Mouse (Mus musculus) MEL (cell line): ENCODE results near the gene Galnt3. TPM values are rescaled to one million over a fixed set of nuclear protein-coding genes. Genes with fewer than 3 reads are reported as not detected.

ENCODE experiments used
- DNase-seq: peaks from one replicate; pipeline ENCODE4 v3.0.0; 2011; ENCODE audit warnings: low read depth, low spot score
- H3K27ac ChIP-seq: 2 replicates; pipeline ENCODE4 v1.5.1; 2012; ENCODE audit warnings: low read depth, mild to moderate bottlenecking, control low read depth, low read length, moderate library complexity; ENCODE audit not compliant: control insufficient read depth
- H3K27me3 ChIP-seq, 2 experiments: fragments of 150-350 bp in 1 of 2; sonication (generic) in 1 of 2; 2 replicates each; pipeline ENCODE4 v1.6.1; 2012; ENCODE audit warnings: low read length in 2 of 2, mild to moderate bottlenecking in 2 of 2, improper control_type of control experiment in 1 of 2, moderate library complexity in 1 of 2; ENCODE audit not compliant: insufficient read depth in 2 of 2, control insufficient read depth in 1 of 2
- H3K36me3 ChIP-seq, 2 experiments: 2 replicates each; pipeline ENCODE4 v1.6.1; 2012 to 2014; ENCODE audit warnings: low read length in 2 of 2, improper control_type of control experiment in 1 of 2, inconsistent platforms in 1 of 2, mild to moderate bottlenecking in 1 of 2; ENCODE audit not compliant: insufficient read depth in 2 of 2, control insufficient read depth in 1 of 2
- H3K4me1 ChIP-seq, 2 experiments: fragments of 150-350 bp in 1 of 2; sonication (generic) in 1 of 2; 2 replicates each; pipeline ENCODE4 v1.6.1; 2012; ENCODE audit warnings: low read length in 2 of 2, improper control_type of control experiment in 1 of 2, mild to moderate bottlenecking in 1 of 2; ENCODE audit not compliant: insufficient read depth in 2 of 2, control insufficient read depth in 1 of 2
- H3K4me3 ChIP-seq, 2 experiments: fragments of 150-350 bp in 1 of 2; sonication (generic) in 1 of 2; 2 replicates each; pipeline ENCODE4 v1.5.1; 2012; ENCODE audit warnings: low read depth in 2 of 2, low read length in 2 of 2, mild to moderate bottlenecking in 2 of 2, moderate library complexity in 2 of 2, control low read depth in 1 of 2, improper control_type of control experiment in 1 of 2; ENCODE audit not compliant: control insufficient read depth in 1 of 2, insufficient read depth in 1 of 2
- H3K79me2 ChIP-seq: 2 replicates; pipeline ENCODE4 v1.6.1; 2012; ENCODE audit warnings: mild to moderate bottlenecking, low read length, moderate library complexity; ENCODE audit not compliant: control insufficient read depth, poor library complexity, insufficient read depth
- H3K9ac ChIP-seq: 2 replicates; pipeline ENCODE4 v1.6.1; 2012; ENCODE audit warnings: low read depth, mild to moderate bottlenecking, control low read depth, low read length, moderate library complexity; ENCODE audit not compliant: control insufficient read depth, poor library complexity, severe bottlenecking
- H3K9me3 ChIP-seq: fragments of 150-350 bp; sonication (generic); replicated peaks from 2 replicates; pipeline ENCODE4 v1.6.1; 2012; ENCODE audit warnings: mild to moderate bottlenecking, low read length, improper control_type of control experiment, moderate library complexity; ENCODE audit not compliant: insufficient read depth
- CHD2 ChIP-seq: IDR thresholded peaks from 2 replicates; pipeline ENCODE4 v1.6.1; 2011; ENCODE audit warnings: low read length, improper control_type of control experiment
- E2F4 ChIP-seq: IDR thresholded peaks from 2 replicates; pipeline ENCODE4 v1.6.1; 2011; ENCODE audit warnings: low read depth, low read length, improper control_type of control experiment, borderline replicate concordance
- ELF1 ChIP-seq: IDR thresholded peaks from 2 replicates; pipeline ENCODE4 v1.6.1; 2014; ENCODE audit warnings: low read depth, mild to moderate bottlenecking, inconsistent platforms, low read length, improper control_type of control experiment, moderate library complexity
- EP300 ChIP-seq, 2 experiments: IDR thresholded peaks; 2 replicates each; pipeline ENCODE4 v1.6.1; 2011; ENCODE audit warnings: improper control_type of control experiment in 2 of 2, low read length in 2 of 2, low read depth in 1 of 2, mild to moderate bottlenecking in 1 of 2
- ETS1 ChIP-seq: IDR thresholded peaks from 2 replicates; pipeline ENCODE4 v1.6.1; 2012; ENCODE audit warnings: low read depth, mild to moderate bottlenecking, inconsistent platforms, low read length, improper control_type of control experiment, moderate library complexity
- GATA1 ChIP-seq: IDR thresholded peaks from 2 replicates; pipeline ENCODE4 v1.6.1; 2011; ENCODE audit warnings: low read depth, low read length, improper control_type of control experiment
- HCFC1 ChIP-seq: IDR thresholded peaks from 2 replicates; pipeline ENCODE4 v1.6.1; 2012; ENCODE audit warnings: low read depth, mild to moderate bottlenecking, inconsistent platforms, low read length, improper control_type of control experiment, moderate library complexity
- JUND ChIP-seq: IDR thresholded peaks from 2 replicates; pipeline ENCODE4 v1.6.1; 2011; ENCODE audit warnings: low read depth, mild to moderate bottlenecking, improper control_type of control experiment, low read length
- MAX ChIP-seq: IDR thresholded peaks from 2 replicates; pipeline ENCODE4 v1.6.1; 2011; ENCODE audit warnings: low read length, improper control_type of control experiment
- MAZ ChIP-seq: IDR thresholded peaks from 2 replicates; pipeline ENCODE4 v1.6.1; 2012; ENCODE audit warnings: low read depth, mild to moderate bottlenecking, inconsistent platforms, low read length, improper control_type of control experiment
- MEF2A ChIP-seq: IDR thresholded peaks from 2 replicates; pipeline ENCODE4 v1.6.1; 2014; ENCODE audit warnings: low read depth, mild to moderate bottlenecking, inconsistent platforms, low read length, improper control_type of control experiment; ENCODE audit not compliant: poor library complexity, insufficient replicate concordance, severe bottlenecking; ENCODE audit errors: extremely low read depth
- MXI1 ChIP-seq: IDR thresholded peaks from 2 replicates; pipeline ENCODE4 v1.6.1; 2011; ENCODE audit warnings: mild to moderate bottlenecking, low read depth, low read length, improper control_type of control experiment
- MYB ChIP-seq: IDR thresholded peaks from 2 replicates; pipeline ENCODE4 v1.6.1; 2011; ENCODE audit warnings: mild to moderate bottlenecking, low read depth, low read length, improper control_type of control experiment
- MYC ChIP-seq: IDR thresholded peaks from 2 replicates; pipeline ENCODE4 v1.6.1; 2011; ENCODE audit warnings: low read depth, mild to moderate bottlenecking, low read length, improper control_type of control experiment, moderate library complexity
- NELFE ChIP-seq: IDR thresholded peaks from 2 replicates; pipeline ENCODE4 v1.6.1; 2011; ENCODE audit warnings: low read depth, low read length, improper control_type of control experiment
- NRF1 ChIP-seq: IDR thresholded peaks from 2 replicates; pipeline ENCODE4 v1.6.1; 2014; ENCODE audit warnings: low read depth, mild to moderate bottlenecking, inconsistent platforms, low read length, improper control_type of control experiment, moderate library complexity; ENCODE audit not compliant: poor library complexity, insufficient read depth, severe bottlenecking
- POLR2A ChIP-seq, 2 experiments: IDR thresholded peaks; 2 replicates each; pipeline ENCODE4 v1.6.1; 2011 to 2012; ENCODE audit warnings: low read length in 2 of 2, mild to moderate bottlenecking in 2 of 2, control low read depth in 1 of 2, improper control_type of control experiment in 1 of 2, low read depth in 1 of 2, moderate library complexity in 1 of 2; ENCODE audit not compliant: control insufficient read depth in 1 of 2, insufficient read depth in 1 of 2, poor library complexity in 1 of 2
- POLR2AphosphoS5 ChIP-seq: IDR thresholded peaks from 2 replicates; pipeline ENCODE4 v1.6.1; 2012; ENCODE audit warnings: low read depth, borderline replicate concordance, mild to moderate bottlenecking, inconsistent platforms, low read length, moderate library complexity, mixed read lengths
- SIN3A ChIP-seq: IDR thresholded peaks from 2 replicates; pipeline ENCODE4 v1.6.1; 2012; ENCODE audit warnings: low read length, improper control_type of control experiment, inconsistent platforms
- SMC3 ChIP-seq: IDR thresholded peaks from 2 replicates; pipeline ENCODE4 v1.6.1; 2011; ENCODE audit warnings: low read depth, low read length, improper control_type of control experiment
- TAL1 ChIP-seq: IDR thresholded peaks from 2 replicates; pipeline ENCODE4 v1.6.1; 2012; ENCODE audit warnings: mild to moderate bottlenecking, inconsistent platforms, low read length, moderate library complexity, mixed read lengths
- TBP ChIP-seq: IDR thresholded peaks from 2 replicates; pipeline ENCODE4 v1.8.0; 2011; ENCODE audit warnings: low read depth, low read length, improper control_type of control experiment
- UBTF ChIP-seq: IDR thresholded peaks from 2 replicates; pipeline ENCODE4 v1.6.1; 2012; ENCODE audit warnings: low read depth, mild to moderate bottlenecking, inconsistent platforms, low read length, improper control_type of control experiment, moderate library complexity, borderline replicate concordance; ENCODE audit not compliant: insufficient read depth
- USF1 ChIP-seq: IDR thresholded peaks from 2 replicates; pipeline ENCODE4 v1.6.1; 2014; ENCODE audit warnings: low read depth, mild to moderate bottlenecking, inconsistent platforms, low read length, improper control_type of control experiment, moderate library complexity
- USF2 ChIP-seq, 2 experiments: IDR thresholded peaks; 2 replicates each; pipeline ENCODE4 v1.6.1; 2011 to 2012; ENCODE audit warnings: improper control_type of control experiment in 2 of 2, low read length in 2 of 2, borderline replicate concordance in 1 of 2, inconsistent platforms in 1 of 2, low read depth in 1 of 2, mild to moderate bottlenecking in 1 of 2; ENCODE audit not compliant: insufficient read depth in 1 of 2
- ZC3H11A ChIP-seq: IDR thresholded peaks from 2 replicates; pipeline ENCODE4 v1.6.1; 2012; ENCODE audit warnings: low read depth, mild to moderate bottlenecking, inconsistent platforms, low read length, improper control_type of control experiment
- ZKSCAN1 ChIP-seq: IDR thresholded peaks from 2 replicates; pipeline ENCODE4 v1.6.1; 2012; ENCODE audit warnings: low read depth, mild to moderate bottlenecking, inconsistent platforms, low read length, improper control_type of control experiment, moderate library complexity
- ZMIZ1 ChIP-seq: IDR thresholded peaks from 2 replicates; pipeline ENCODE4 v1.6.1; 2012; ENCODE audit warnings: low read depth, mild to moderate bottlenecking, inconsistent platforms, low read length, improper control_type of control experiment, moderate library complexity
- ZNF384 ChIP-seq: IDR thresholded peaks from 2 replicates; pipeline ENCODE4 v1.6.1; 2012; ENCODE audit warnings: low read depth, mild to moderate bottlenecking, inconsistent platforms, low read length, improper control_type of control experiment
- polyA plus RNA-seq, 2 experiments: library from polyadenylated mRNA; stranded (reverse) in 1 of 2; unstranded in 1 of 2; fragments of >175 nt in 1 of 2; fragments of >200 nt in 1 of 2; gene quantifications; 2 replicates each; pipeline versions ENCODE4 v1.2.1 to v1.2.4; 2012; ENCODE audit warnings: low replicate concordance in 2 of 2, low read depth in 1 of 2; ENCODE audit not compliant: insufficient read length in 2 of 2, insufficient read depth in 1 of 2, missing spikeins in 1 of 2
- total RNA-seq: library from RNA; depleted of rRNA; stranded (reverse); fragments of 300-350 nt; gene quantifications from 2 replicates; pipeline ENCODE4 v1.2.3, GENCODE M21; 2012

The Galnt3 gene
- total and polyA plus RNA-seq, 3 experiments, result not detected

GRCm38 (mm10) chr2:66091296-66091695 lies 33.5 kb downstream of the Galnt3 start:
- no peaks in the 10 kb centered on the region for H3K9me3 ChIP-seq
- H3K27ac ChIP-seq, result no peak overlapping the region
- H3K79me2 ChIP-seq, result no peaks in the 10 kb centered on the region
- no peak for TF ChIP-seq ETS1
- TF ChIP-seq USF2 (IDR thresholded peaks at IDR 0.05; ENCODE audit: borderline replicate concordance in 1 of 2, insufficient read depth in 1 of 2, low read depth in 1 of 2, low read length in 2 of 2), result no peak
- TF ChIP-seq MAZ, result no peak
- no peak for TF ChIP-seq TAL1
- no peaks in the 10 kb centered on the region for H3K36me3 ChIP-seq
- no peak for DNase-seq
- no peaks in the 10 kb centered on the region for H3K27me3 ChIP-seq
- no peak overlapping the region for H3K4me3 ChIP-seq
- H3K4me1 ChIP-seq, result no peaks in the 10 kb centered on the region
- H3K9ac ChIP-seq, result no peak overlapping the region

GRCm38 (mm10) chr2:66081876-66082275 lies 42.9 kb downstream of the Galnt3 start:
- no peak for DNase-seq

GRCm38 (mm10) chr2:66080731-66081130 lies 44.1 kb downstream of the Galnt3 start:
- Histone ChIP-seq H3K27me3 (no peaks in the 10 kb centered on the region), H3K79me2 (no peaks in the 10 kb centered on the region), H3K9me3 (no peaks in the 10 kb centered on the region), H3K27ac (no peak overlapping the region), H3K9ac (no peak overlapping the region), H3K36me3 (no peaks in the 10 kb centered on the region), H3K4me1 (no peaks in the 10 kb centered on the region), H3K4me3 (no peak overlapping the region)
- no peak for DNase-seq
- no peak for TF ChIP-seq UBTF
- TF ChIP-seq ZNF384, result no peak
- TF ChIP-seq TBP, result no peak
- TF ChIP-seq EP300 (IDR thresholded peaks at IDR 0.05; ENCODE audit: low read depth in 1 of 2, low read length in 2 of 2), result no peak
- TF ChIP-seq ZKSCAN1, result no peak
- TF ChIP-seq E2F4, result no peak
- TF ChIP-seq GATA1, result no peak
- TF ChIP-seq ETS1, result no peak
- no peak for TF ChIP-seq MAZ
- no peak for TF ChIP-seq NELFE
- no peak for TF ChIP-seq POLR2AphosphoS5
- no peak for TF ChIP-seq MAX
- no peak for TF ChIP-seq USF1
- no peak for TF ChIP-seq JUND
- no peak for TF ChIP-seq MEF2A
- TF ChIP-seq MYB, result no peak
- no peak for TF ChIP-seq ELF1

More at GRCm38 (mm10) chr2:66081876-66082275, 42.9 kb downstream of the Galnt3 start:
- TF ChIP-seq MYC (no peak), POLR2A (IDR thresholded peaks at IDR 0.05; ENCODE audit: control insufficient read depth in 1 of 2, insufficient read depth in 1 of 2, low read depth in 1 of 2, low read length in 2 of 2, poor library complexity in 1 of 2) (no peak), ZC3H11A (no peak), SIN3A (no peak), MYB (no peak), NRF1 (no peak), ETS1 (no peak), ZMIZ1 (no peak), MXI1 (no peak), GATA1 (no peak), HCFC1 (no peak), SMC3 (no peak), ZNF384 (no peak), ZKSCAN1 (no peak), CHD2 (no peak), TBP (no peak), JUND (no peak), UBTF (no peak), USF1 (no peak)
- Histone ChIP-seq H3K27me3 (no peaks in the 10 kb centered on the region), H3K9ac (no peak overlapping the region), H3K4me1 (no peaks in the 10 kb centered on the region), H3K79me2 (no peaks in the 10 kb centered on the region), H3K36me3 (no peaks in the 10 kb centered on the region), H3K27ac (no peak overlapping the region), H3K9me3 (no peaks in the 10 kb centered on the region), H3K4me3 (no peak overlapping the region)
